In genomic region chr8:84956768-84957167, GRCm38 (mm10) we compare ENCODE assay signal across 1 mouse cellular context.
TF ChIP-seq lines count a peak whose summit lies in the region.

No protein-coding gene starts in this region.

TF ChIP-seq in MEL, 35 proteins besides CTCF, POLR2A, EP300 and RAD21 (continued from another document):
- no peak for TF ChIP-seq USF2 (IDR thresholded peaks at IDR 0.05; ENCODE audit: borderline replicate concordance in 1 of 2, insufficient read depth in 1 of 2, low read depth in 1 of 2, low read length in 2 of 2)
TF ChIP-seq in MEL: peak in this region for 6.
